Mouse (Mus musculus): ENCODE data around the gene B4galt2. TPM values are rescaled to one million over a fixed set of nuclear protein-coding genes. Genes with fewer than 3 reads are reported as not detected.

Gene B4galt2
- polyA plus RNA-seq, 1 experiment from 2014 or later = 31.8 TPM

DNA sequence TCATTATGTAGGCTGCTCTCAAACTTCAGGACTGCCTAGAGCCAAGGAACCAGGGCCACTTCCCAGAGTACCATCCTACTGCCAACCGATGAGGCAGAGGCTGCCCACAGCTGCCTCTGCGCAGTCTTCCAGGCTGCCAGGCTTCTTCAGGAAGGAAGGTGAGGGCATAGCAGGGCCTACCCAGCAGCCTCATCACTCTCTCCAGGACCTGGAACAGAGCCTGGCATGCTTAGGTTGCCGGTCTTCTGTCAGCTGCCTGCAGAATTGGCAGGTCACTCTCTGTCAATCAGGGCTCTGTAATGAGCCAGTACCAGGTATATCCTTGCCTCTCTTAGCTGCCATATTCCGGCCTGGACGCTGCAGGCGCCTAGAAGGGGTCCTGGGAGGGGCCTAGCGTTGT lies 33.1 kb downstream of the B4galt2 start:
- Histone ChIP-seq H3K36me3 (ENCODE audit: insufficient read depth) (0 out of 2 replicates have a peak, but pooled peaks cover 2% of the 10 kb centered on the region), H3K9me3 (ENCODE audit: low read depth, low read length) (no peaks in the 10 kb centered on the region), H3K4me3 (ENCODE audit: low read depth, low read length) (no peak overlapping the region), H3K27me3 (ENCODE audit: insufficient read depth, low read length) (no peaks in the 10 kb centered on the region), H3K4me2 (no peak overlapping the region), H3K27ac (ENCODE audit: low read depth) (no peak overlapping the region), H3K9ac (no peak overlapping the region), H3K4me1 (ENCODE audit: insufficient read depth) (no peaks in the 10 kb centered on the region)
- DNase-seq = no peak
- no peak for TF ChIP-seq CTCF (IDR thresholded peaks at IDR 0.05; ENCODE audit: low read depth)
- WGBS = 81% methylated on average over 7 of the region's 7 CpGs
- no peak for ATAC-seq (ENCODE audit: insufficient read depth)

DNA sequence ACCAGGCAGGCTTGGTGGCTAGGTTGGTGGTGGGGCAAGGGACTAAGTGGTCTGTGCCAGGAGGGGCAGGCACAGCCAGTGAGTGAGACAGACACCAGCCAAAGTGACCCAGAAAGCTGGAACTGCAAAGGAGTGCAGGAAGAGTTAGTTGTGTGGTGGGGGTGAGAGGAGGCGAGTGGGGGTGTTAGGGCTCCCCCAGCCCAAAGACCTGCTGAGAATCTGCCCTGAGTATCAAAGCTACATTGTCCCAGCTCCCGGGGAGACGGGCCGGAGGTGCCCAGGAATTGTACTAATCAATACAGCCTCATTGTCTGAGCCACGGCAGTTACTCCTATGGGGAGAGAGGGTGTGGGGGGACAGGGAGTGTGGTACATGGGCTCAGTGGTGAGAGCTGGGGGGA lies 33.8 kb downstream of the B4galt2 start:
- whole genome bisulfite sequencing = 68% methylated on average over 5 of the region's 5 CpGs
- no peak for TF ChIP-seq CTCF (IDR thresholded peaks at IDR 0.05; ENCODE audit: low read depth)
- no peaks in the 10 kb centered on the region for H3K27me3 ChIP-seq (ENCODE audit: insufficient read depth, low read length)
- no peak overlapping the region for H3K4me2 ChIP-seq
- no peak overlapping the region for H3K27ac ChIP-seq (ENCODE audit: low read depth)
- DNase-seq (no peak), ATAC-seq (ENCODE audit: insufficient read depth) (no peak)
- H3K9ac ChIP-seq = no peak overlapping the region
- no peaks in the 10 kb centered on the region for H3K4me1 ChIP-seq (ENCODE audit: insufficient read depth)
- H3K36me3 ChIP-seq (ENCODE audit: insufficient read depth) = 0 out of 2 replicates have a peak, but pooled peaks cover 2% of the 10 kb centered on the region
- H3K9me3 ChIP-seq (ENCODE audit: low read depth, low read length) = no peaks in the 10 kb centered on the region
- no peak overlapping the region for H3K4me3 ChIP-seq (ENCODE audit: low read depth, low read length)

DNA sequence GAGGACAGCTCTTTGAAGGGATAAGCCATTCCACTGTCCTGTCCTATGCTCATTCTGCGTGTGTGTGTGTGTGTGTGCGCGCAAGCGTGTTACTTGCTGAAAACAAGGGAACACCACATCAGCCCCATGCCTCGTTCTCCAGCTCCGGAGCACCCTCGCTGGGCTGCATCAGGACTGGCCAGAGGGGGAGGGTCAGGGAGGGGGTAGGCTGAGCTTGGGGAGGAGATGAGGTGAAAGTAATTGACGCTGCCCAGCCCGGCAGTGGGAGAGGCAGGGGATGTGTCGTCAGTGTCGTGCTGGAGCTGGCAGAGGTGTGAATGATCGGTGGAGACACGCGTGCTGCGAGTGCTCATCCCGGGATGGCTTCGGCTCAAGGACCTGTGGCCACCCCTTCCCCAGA lies 34.2 kb downstream of the B4galt2 start:
- Histone ChIP-seq H3K4me2 (no peak overlapping the region), H3K9ac (no peak overlapping the region), H3K27me3 (ENCODE audit: insufficient read depth, low read length) (no peaks in the 10 kb centered on the region), H3K9me3 (ENCODE audit: low read depth, low read length) (no peaks in the 10 kb centered on the region), H3K4me3 (ENCODE audit: low read depth, low read length) (no peak overlapping the region), H3K4me1 (ENCODE audit: insufficient read depth) (no peaks in the 10 kb centered on the region), H3K36me3 (ENCODE audit: insufficient read depth) (0 out of 2 replicates have a peak, but pooled peaks cover 2% of the 10 kb centered on the region), H3K27ac (ENCODE audit: low read depth) (no peak overlapping the region)
- no peak for TF ChIP-seq CTCF (IDR thresholded peaks at IDR 0.05; ENCODE audit: low read depth)
- WGBS = 58% methylated on average over 17 of the region's 17 CpGs
- no peak for ATAC-seq (ENCODE audit: insufficient read depth)
- no peak for DNase-seq

DNA sequence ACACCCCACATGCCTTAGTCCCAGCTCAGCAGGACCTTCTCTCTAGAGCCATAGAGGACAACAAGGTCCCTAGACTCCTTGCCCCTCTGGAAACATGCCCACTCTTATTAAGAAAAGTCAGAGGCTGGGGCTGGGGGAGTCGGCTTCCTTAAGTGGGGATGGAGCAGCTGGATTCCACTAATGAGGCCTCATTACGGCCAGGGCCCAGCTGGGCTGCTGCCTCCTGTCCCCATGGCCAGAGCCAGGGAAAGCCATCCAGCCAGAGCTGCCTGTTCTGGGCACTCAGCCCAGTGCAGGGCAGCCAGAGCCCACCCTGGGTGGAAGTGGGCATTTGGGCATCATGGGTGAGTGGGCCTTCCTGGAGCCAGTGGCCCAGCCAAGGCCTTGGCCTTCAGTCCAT lies 36.3 kb downstream of the B4galt2 start:
- Histone ChIP-seq H3K27me3 (ENCODE audit: insufficient read depth, low read length) (no peaks in the 10 kb centered on the region), H3K4me3 (ENCODE audit: low read depth, low read length) (no peak overlapping the region), H3K4me1 (ENCODE audit: insufficient read depth) (no peaks in the 10 kb centered on the region), H3K9me3 (ENCODE audit: low read depth, low read length) (no peaks in the 10 kb centered on the region), H3K9ac (no peak overlapping the region), H3K27ac (ENCODE audit: low read depth) (no peak overlapping the region), H3K36me3 (ENCODE audit: insufficient read depth) (0 out of 2 replicates have a peak, but pooled peaks cover 2% of the 10 kb centered on the region), H3K4me2 (no peak overlapping the region)
- DNase-seq (peak; percentile 55), ATAC-seq (ENCODE audit: insufficient read depth) (peak; percentile 38; the same call in 1 of the 2 replicates)
- TF ChIP-seq CTCF (IDR thresholded peaks at IDR 0.05; ENCODE audit: low read depth) = no peak
- 35% methylated on average over 2 of the region's 2 CpGs for WGBS

DNA sequence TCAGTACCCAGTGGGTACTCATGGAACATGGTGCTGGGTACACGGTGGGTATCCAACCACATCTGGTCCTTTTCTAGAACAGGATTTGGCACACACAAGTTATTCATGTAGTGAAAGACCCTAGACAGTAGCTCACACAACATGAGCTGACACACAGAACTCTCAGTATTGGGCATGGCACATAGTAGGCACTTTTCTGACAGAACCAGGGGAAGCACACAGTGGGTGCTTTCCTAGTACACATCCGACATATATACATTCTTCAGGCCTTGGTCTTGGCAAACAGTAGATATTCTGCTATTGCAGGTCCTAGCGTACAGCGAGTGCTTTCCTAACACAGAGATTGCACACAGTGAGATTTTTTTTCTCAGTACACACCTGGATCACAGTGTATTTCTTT lies 37.0 kb downstream of the B4galt2 start:
- ATAC-seq (ENCODE audit: insufficient read depth) (no peak), DNase-seq (no peak)
- no peaks in the 10 kb centered on the region for H3K27me3 ChIP-seq (ENCODE audit: insufficient read depth, low read length)
- no peak overlapping the region for H3K27ac ChIP-seq (ENCODE audit: low read depth)
- TF ChIP-seq CTCF (IDR thresholded peaks at IDR 0.05; ENCODE audit: low read depth) = no peak
- H3K36me3 ChIP-seq (ENCODE audit: insufficient read depth) = 0 out of 2 replicates have a peak, but pooled peaks cover 2% of the 10 kb centered on the region
- no peaks in the 10 kb centered on the region for H3K4me1 ChIP-seq (ENCODE audit: insufficient read depth)
- H3K9ac ChIP-seq = no peak overlapping the region
- 95% methylated on average over 4 of the region's 4 CpGs for WGBS
- H3K9me3 ChIP-seq (ENCODE audit: low read depth, low read length) = no peaks in the 10 kb centered on the region
- H3K4me3 ChIP-seq (ENCODE audit: low read depth, low read length) = no peak overlapping the region
- H3K4me2 ChIP-seq = no peak overlapping the region

DNA sequence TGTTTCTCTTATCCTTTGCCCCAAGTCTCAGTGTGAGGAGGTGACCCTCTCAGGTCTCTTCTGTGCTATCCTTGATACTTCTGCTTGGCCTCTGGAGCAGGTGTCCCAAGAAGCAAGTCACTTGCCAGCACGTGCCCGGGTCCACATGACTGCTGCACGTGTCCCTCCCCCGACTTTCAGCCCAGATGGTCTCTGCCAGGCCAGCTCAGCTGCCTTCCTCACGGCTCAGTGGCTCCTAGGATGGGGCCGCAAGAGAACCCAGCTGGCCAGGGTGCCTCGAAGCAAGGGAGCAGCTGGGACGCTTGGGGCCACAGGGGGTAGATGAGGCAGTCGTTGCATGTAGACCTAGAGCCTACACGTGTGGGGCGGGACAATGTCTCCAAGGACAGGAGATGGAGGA lies 38.0 kb downstream of the B4galt2 start:
- H3K27me3 ChIP-seq (ENCODE audit: insufficient read depth, low read length) = no peaks in the 10 kb centered on the region
- 81% methylated on average over 11 of the region's 11 CpGs for WGBS
- no peak overlapping the region for H3K4me3 ChIP-seq (ENCODE audit: low read depth, low read length)
- no peak overlapping the region for H3K9ac ChIP-seq
- DNase-seq (no peak), ATAC-seq (ENCODE audit: insufficient read depth) (no peak)
- H3K4me2 ChIP-seq = no peak overlapping the region
- H3K4me1 ChIP-seq (ENCODE audit: insufficient read depth) = no peaks in the 10 kb centered on the region
- H3K9me3 ChIP-seq (ENCODE audit: low read depth, low read length) = no peaks in the 10 kb centered on the region
- no peak overlapping the region for H3K27ac ChIP-seq (ENCODE audit: low read depth)
- H3K36me3 ChIP-seq (ENCODE audit: insufficient read depth) = 0 out of 2 replicates have a peak, but pooled peaks cover 2% of the 10 kb centered on the region
- no peak for TF ChIP-seq CTCF (IDR thresholded peaks at IDR 0.05; ENCODE audit: low read depth)

DNA sequence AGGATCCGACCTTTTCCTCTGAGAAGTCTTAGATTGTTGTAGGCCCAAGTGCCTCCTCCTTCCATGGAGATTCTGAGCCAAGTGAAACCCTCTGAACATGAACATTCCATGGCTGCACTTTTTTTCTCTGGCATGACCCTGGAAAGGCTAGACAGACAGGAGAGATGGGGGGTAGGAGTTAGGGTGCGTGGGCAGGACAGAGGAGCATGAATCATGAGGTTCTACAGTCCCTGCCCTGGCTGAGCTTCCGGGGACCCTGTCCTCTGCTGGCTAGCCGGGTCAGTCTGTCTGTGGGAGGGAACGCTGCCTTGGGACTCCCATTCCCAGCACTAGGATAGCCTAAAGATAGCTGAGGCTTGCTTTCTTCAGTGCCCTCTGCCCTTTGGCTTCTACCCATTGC lies 38.8 kb downstream of the B4galt2 start:
- WGBS = 84% methylated on average over 5 of the region's 5 CpGs

DNA sequence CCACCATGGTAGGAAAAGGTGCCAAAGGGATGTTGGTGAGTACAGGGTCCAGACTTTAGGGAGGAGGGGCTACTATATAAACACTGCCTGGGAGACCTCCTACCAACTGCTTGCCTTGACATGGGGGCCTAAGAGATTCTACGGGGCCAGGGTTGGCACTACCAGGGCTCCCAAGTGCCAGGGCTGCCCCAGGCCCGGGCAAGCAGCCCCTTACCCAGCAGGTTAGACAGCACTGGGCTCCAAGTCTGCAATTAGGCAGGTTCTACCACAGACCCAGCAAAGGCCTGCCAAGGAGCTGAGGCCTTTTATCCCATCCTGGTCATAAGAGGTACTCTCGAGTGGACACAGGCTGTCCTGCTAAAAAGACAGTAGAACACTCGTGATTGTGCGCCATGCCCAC lies 40.2 kb downstream of the B4galt2 start:
- Histone ChIP-seq H3K4me3 (ENCODE audit: low read depth, low read length) (no peak overlapping the region), H3K27me3 (ENCODE audit: insufficient read depth, low read length) (no peaks in the 10 kb centered on the region), H3K4me2 (no peak overlapping the region), H3K9ac (no peak overlapping the region), H3K9me3 (ENCODE audit: low read depth, low read length) (no peaks in the 10 kb centered on the region), H3K27ac (ENCODE audit: low read depth) (no peak overlapping the region), H3K4me1 (ENCODE audit: insufficient read depth) (no peaks in the 10 kb centered on the region), H3K36me3 (ENCODE audit: insufficient read depth) (no peaks in the 10 kb centered on the region)
- WGBS = 86% methylated on average over 5 of the region's 5 CpGs
- no peak for DNase-seq
- ATAC-seq (ENCODE audit: insufficient read depth) = no peak
- no peak for TF ChIP-seq CTCF (IDR thresholded peaks at IDR 0.05; ENCODE audit: low read depth)

More for the DNA sequence above, 38.8 kb downstream of the B4galt2 start:
- no peak for DNase-seq
- H3K36me3 ChIP-seq (ENCODE audit: insufficient read depth) = 0 out of 2 replicates have a peak, but pooled peaks cover 2% of the 10 kb centered on the region
- no peaks in the 10 kb centered on the region for H3K27me3 ChIP-seq (ENCODE audit: insufficient read depth, low read length)
- ATAC-seq (ENCODE audit: insufficient read depth) = no peak
- H3K4me2 ChIP-seq = no peak overlapping the region
- no peaks in the 10 kb centered on the region for H3K9me3 ChIP-seq (ENCODE audit: low read depth, low read length)
- no peak overlapping the region for H3K27ac ChIP-seq (ENCODE audit: low read depth)
- no peak overlapping the region for H3K4me3 ChIP-seq (ENCODE audit: low read depth, low read length)
- no peak overlapping the region for H3K9ac ChIP-seq
- TF ChIP-seq CTCF (IDR thresholded peaks at IDR 0.05; ENCODE audit: low read depth) = no peak
- no peaks in the 10 kb centered on the region for H3K4me1 ChIP-seq (ENCODE audit: insufficient read depth)

Measured in lung, embryonic 14.5 days (tissue).